Mouse (Mus musculus): Measurements from ENCODE around the gene Mrps9. TPM values are rescaled to one million over a fixed set of nuclear protein-coding genes. Genes with fewer than 3 reads are reported as not detected.
"Not testable (repeated sequence)": the region's sequence is repeated elsewhere in the genome, so short reads cannot be mapped to it uniquely, and the experiment has no call there.

Mrps9 gene
- total RNA-seq (2021) = 10 to 100 TPM; 43.7 to 45.0 TPM
- long read RNA-seq, transcript Mrps9-201 (11 exons, 1,418 nt) = major isoform, 33 of 40 reads
- long read RNA-seq, partial matches to known transcripts = 0 of 40 reads
- long read RNA-seq, other reads (novel, unspliced or antisense) = 6 of 40 reads

DNA sequence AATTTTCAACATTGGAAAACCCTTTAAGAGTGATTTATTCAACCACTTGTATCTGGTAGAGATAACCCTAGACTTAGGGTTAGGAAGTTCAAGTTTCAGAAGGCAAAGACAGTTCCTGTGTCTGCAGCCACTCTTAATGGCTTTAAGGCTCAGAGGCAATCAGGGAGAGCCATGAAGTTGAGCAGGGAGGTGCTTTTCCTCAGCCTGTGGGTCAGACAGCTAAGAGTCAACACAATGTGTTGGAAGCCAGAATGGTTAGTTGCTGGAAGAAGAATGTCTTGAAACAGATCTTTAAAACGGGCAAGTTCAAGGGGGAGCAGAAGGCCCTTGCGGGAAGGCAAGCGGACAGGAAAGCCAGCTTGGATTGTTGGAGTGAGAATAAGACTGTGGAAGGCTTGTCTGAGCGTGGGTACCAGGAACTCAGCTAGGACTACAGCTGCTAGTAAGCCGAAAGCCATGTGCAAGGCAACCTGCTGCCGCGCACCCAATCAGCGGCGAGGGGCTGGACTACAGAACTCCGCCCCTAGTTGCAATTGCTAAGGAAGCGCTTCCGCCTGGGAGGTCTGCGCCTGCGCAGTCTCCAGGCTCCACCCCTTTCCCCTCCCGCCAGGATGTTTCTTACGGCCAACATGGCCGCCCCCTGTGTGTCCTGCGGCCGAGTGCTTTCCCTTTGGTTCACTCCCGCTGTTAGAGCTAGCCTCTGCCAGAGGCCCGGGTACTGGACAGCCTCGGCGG, at the start of gene Mrps9:
TSS of gene Mrps9 (plus strand) at position 571 of the 735 bp plus-strand sequence.
- peak; percentile 97 to 98 for DNase-seq (ENCODE audit: low spot score in 2 of 2)

DNA sequence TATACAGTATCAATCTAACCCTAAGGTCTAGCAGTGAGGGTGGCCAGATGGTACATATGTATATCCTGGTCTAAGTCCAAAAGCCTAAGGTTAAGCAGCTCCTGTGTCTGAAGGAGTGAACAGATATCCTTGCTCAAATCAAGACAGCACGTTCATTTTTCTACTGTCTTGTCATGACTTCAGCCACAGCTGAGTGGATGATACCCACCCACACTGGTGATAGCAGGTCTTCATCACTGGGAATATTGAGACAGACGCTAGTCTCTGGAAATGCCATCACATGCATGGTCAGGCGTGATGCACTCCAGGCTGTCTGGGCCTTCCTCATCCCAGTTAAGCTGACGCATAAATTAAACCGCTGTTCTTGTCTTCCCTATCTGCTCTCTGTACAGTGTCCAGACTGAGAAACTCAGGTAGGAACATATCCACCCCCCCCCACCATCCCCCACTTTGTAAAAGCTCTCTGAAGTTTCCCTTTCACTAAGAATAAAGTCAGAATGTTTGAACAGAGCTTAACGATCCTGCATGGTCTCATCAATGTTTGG, 37.7 kb upstream of the Mrps9 start:
- no peak for DNase-seq (ENCODE audit: low spot score in 2 of 2)

DNA sequence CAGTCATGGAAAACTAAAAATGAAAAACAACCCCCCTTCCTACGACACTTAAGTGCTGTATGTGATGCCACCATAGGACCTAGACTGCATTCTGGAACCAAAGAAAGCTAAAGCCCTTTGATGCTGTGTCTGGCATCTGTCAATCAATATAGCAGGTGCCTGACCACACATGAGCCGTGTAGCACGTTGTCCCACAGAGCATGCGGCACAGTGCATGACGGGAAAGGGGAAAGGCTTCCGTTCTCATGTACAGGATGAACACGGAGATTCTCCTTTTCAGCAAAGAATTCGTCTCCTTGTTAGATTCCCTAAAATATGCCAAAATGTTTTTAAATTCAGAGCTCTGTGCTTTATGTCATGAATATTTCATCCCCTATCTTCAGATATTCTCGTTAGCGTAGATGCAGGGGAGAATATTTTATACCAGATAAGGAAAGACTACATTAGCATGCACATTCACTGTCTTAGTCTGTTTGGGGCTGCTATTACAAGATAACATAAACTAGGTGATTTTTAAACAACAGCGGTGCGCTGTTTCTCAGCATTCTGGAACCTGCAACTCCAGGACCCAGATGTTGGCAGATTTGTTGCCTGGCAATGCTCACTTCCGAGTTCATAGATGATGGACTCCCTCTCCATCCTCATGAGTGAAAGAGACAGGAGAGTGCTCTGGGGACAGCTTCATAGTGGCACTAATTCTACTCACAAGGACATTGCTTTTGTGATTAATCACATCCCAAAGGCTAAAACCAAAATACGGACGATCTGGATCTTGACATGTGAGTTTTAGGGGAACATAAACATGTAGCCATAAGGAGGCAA, 36.0 kb upstream of the Mrps9 start:
- DNase-seq (ENCODE audit: low spot score in 2 of 2) = peak in 1 of 2 experiments; percentile 6

DNA sequence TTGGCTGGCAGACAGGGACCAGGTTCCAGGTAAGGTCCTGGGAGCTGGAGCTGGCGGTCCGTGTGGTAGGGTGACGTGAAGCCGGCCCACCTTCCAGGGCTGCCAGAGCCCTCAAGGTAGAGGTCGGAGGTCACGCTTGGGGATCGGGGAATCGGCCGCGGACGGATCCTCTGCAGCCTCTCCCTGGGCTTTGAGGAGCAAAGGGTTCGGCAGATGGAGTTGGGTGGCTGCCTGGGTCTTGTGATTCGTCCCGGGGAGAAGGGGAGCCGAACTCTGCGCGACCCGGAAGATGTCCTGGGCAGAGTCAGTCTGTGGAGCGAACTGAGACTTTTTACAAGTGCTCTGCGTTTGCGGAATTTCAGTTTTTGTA, 350 bp downstream of the Mrps9 start:
- no peak for DNase-seq (ENCODE audit: low spot score in 2 of 2)

DNA sequence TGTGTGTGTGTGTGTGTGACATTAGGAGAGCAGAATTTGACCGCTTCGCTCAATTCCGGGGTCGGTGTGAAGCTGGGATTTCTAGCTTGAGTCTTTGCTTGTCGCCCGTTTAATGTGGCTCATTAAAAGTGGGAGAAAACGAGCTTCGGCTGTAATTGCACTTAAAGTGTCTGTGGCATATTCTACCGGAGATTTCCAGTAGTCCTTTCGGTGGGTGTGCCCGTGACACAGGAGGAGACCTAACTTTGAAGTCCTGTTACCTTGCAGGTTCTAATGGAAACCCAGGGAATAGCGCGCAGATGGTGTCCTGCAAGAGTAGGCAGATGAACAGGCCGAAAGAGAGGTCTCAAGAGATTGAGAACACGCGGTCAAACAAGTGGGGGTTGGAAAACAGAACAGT, 777 bp downstream of the Mrps9 start:
- no peak for DNase-seq (ENCODE audit: low spot score in 2 of 2)

DNA sequence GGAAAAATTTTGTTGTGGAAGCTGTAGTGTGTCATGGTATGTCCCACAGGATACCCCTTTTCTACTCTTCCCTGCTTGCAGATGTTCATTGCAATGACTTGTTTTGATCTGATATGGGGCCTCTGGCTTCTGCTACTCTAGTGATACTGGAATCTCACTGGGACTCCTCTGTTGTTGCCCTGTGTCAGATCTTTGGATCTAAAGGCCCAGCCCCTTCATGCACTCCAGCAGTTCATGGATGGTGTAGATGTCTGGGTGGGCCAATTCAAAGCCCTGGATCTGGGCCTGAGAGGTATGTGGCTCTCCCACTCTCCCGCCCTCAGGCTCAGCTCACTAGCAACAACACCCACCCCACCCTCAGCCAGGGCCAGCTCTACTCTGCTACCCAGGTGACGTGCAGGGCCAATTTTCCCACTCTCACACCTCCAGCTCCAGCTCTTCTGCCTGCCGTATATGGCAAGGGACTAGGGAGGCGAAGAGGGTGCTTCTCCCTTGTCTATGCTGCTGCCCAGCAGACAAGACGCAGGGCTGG, 13.8 kb downstream of the Mrps9 start:
- no peak for DNase-seq (ENCODE audit: low spot score in 2 of 2)

DNA sequence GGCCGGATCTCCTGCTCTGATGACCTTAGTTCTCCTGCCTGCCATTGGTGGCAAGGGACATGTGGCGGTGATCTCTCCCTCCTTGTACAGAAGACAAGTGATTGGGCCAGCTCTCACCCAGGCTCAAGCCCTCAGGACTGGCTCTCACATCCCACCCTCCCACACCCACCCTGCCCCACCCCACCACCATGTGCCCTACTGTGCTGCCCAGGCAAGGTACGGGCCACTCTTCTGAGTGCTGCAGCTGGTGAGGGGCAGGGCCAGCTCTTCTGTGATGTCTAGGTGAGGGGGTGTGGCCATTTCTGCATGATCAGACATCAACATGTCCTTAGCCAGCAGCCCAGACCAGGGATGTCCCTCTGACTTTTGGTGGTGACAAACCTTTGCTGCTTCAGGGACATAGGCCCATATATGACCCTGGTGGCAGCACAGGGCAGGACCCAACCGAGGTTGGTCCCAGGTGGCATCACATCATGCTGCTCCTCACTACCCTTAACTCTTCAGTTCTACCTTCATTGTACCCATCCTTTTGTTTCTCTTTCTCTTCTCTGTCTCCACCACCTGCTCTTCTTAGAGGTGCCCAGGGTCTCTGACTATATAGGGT, 14.4 kb downstream of the Mrps9 start:
- no peak for DNase-seq (ENCODE audit: low spot score in 2 of 2)

DNA sequence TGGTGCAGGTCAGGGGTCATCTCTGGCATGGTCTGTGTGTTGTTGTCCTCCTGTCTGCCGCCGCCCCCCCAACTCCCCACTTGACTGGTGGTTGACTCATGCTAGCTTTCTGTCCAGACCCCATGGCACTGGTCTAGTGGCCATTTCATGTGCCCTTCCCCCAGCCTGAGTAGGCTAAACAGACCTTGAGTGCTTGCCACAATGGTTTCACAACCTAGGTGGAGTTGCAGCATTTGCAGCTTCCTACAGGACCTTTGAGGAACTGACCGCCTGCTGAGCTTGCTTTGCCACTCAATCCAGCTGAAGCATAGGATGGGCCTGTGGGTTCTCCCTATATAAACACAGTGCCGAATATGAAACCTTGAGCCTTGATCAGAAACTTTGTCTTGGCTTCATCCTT, 15.0 kb downstream of the Mrps9 start:
- DNase-seq (ENCODE audit: low spot score in 2 of 2) = no peak

DNA sequence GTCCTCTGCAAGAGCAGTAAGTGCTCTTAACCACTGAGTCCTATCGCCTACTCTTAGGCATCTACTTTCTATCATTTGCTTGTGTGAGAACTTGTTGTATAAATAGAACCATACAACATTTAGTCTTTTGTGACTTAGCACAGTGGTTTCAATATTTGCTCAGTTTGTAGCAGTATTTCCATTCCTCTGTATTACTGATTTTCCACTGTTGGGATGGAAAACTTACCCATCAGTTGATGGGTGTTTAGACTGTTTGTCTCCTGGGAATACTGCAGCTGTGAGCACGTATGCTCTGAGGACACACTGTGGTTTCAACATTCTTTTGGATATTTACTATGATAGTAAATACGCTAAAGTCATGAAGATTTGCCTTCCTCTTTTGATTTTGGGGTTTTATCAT, 16.2 kb downstream of the Mrps9 start:
- no peak for DNase-seq (ENCODE audit: low spot score in 2 of 2)

DNA sequence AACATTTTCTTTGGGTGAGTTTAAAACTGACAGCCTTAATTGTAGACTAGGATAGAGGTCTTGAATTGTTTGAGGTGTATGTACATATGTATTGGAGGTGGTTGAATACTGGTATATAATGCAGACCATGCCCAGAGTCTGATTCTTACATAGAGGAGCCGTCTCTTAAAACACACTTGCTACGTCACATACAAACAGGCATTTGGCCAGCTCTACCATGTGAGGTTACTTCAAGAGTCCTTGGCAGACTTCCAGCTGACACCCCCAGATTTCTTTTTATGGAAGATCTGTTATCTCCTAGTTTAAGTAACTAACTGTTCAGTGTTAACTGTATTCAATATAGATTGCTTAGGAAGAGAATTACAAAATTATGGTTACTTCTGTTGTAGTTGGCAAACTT, 23.1 kb downstream of the Mrps9 start:
- DNase-seq (ENCODE audit: low spot score in 2 of 2) = peak in 1 of 2 experiments; percentile 46

DNA sequence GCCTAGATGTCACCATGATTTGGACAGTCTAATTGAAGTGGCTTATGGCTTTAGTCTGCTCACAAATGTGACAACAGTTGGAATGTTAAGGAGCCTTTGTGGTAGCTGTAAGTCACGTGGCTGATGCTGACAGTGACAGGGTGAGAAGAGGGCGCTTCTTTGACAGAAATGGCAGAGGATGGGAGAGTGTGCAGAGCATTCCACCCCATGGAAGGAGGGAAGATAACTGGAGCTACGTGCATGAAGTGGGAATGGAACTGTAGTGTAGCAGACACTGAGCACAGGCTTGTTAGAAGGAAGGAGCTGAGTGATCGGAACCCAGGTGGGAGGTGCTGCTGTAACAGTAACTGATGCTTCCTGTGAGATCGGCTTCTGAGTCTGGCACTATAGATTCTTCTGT, 24.2 kb downstream of the Mrps9 start:
- no peak for DNase-seq (ENCODE audit: low spot score in 2 of 2)

DNA sequence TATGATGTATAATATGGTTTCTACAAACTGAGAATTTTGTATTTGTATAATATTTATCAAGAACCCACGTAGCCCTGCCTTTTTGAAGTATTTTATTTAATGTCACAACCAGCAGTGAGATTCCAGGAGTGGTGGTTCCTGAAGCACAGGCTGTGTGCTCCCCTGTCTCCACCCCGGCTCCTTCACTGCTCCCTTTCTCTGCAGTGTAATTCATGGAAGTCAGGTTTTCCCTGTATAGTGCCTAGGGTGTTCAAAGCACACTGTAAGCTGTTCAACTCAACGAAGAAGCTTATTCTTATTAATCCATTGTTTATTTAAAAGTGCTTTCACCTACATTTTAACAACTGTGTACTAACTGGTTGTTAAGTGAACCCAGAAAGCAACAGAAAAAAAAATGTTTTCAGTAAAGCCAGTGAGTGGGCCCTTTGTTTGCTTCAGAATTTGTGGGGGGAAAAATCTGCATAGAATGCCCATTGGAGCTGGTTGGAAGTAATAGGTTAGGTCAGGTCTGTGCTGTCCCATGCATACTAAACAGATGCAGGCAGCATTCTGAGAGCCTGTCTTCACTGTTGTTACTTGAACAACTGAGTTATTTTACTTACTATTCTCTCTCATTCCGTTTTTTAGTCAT, 25.5 kb downstream of the Mrps9 start:
- DNase-seq (ENCODE audit: low spot score in 2 of 2) = no peak

DNA sequence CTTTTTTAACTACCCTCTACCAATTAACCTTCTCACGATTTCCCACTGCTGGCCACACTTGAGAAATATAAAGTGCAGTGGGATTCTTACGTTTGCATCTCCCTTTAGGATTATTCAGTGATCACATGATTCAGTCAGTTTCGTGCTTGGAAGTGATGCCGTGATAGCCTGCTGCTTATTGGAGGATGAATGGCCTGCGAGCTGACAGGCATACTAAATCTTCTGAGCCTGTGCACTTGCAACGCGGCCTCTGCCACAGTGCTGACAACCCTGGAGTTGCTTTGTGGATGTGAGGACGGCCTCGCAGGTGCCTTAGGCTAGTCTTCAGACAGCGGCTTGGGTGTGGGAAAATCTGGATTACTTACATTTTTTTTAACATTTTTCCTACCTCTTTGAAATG, 26.2 kb downstream of the Mrps9 start:
- no peak for DNase-seq (ENCODE audit: low spot score in 2 of 2)

DNA sequence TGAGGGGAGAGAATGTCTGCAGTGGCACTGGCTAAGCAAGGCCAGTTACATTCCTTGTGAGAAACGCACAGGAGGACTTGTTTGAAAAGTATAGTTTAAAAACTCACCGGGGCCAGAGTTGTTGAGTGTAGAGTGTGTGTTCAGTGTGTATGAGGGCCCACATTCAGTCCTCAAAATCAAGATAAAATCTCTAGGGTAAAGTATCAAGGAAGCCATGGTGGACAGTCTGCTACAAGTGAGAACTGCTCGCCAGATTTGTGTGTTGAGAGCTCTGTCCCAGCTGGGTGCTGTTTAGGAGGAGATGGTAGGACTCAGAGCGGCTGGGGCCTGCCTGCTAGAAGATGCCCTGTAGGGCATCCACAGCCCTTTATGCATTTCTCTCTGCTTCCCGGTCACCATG, 27.8 kb downstream of the Mrps9 start:
- DNase-seq (ENCODE audit: low spot score in 2 of 2) = no peak

DNA sequence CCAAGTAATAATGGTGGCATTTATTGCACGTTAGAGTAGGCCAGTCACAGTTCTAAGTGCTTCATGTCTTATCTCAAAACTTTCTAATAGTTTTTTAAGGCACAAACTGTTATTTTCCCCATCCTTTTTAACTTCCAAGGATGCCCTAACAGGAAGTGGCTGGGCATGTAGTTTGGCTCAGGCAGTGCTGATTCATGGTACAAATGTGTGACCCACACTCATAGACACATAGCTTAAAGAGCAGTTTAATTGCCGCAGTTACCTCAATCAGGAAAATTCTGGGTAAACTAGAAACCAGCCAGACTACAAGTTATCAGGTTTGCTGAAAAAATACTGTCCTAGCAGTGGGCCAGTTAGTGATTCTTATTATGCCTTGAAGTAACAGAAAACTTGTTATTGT, 31.2 kb downstream of the Mrps9 start:
- DNase-seq (ENCODE audit: low spot score in 2 of 2) = no peak

DNA sequence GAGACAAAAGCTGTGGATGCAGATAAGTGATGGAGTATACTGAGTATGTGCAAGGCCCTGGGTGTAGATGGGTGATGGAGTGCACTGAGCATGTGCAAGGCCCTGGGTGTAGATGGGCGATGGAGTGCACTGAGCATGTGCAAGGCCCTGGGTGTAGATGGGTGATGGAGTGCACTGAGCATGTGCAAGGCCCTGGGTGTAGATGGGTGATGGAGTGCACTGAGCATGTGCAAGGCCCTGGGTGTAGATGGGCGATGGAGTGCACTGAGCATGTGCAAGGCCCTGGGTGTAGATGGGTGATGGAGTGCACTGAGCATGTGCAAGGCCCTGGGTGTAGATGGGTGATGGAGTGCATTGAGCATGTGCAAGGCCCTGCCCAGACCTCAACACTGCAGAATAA, 32.4 kb downstream of the Mrps9 start:
- DNase-seq (ENCODE audit: low spot score in 2 of 2) = not testable (repeated sequence)

DNA sequence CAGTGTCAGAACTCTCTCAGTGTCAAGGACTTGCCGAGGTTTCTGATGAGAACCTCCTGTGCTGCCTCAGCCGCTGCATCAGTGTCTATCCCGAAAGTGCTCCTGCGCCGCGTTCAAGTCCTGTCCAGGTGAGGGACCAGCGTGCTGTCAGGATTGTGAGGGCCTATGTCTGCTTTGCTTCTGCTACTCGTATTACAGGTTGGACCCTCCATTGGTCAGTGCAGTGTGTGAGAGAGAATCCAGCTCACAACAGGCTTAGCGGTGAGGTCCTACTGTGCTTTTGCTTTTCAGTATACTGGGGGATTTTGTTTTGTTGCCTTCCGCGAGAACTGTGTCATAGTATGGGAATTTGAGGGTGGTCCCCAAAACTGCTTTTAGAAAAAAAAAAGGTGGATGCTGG, 36.8 kb downstream of the Mrps9 start:
- DNase-seq (ENCODE audit: low spot score in 2 of 2) = no peak

DNA sequence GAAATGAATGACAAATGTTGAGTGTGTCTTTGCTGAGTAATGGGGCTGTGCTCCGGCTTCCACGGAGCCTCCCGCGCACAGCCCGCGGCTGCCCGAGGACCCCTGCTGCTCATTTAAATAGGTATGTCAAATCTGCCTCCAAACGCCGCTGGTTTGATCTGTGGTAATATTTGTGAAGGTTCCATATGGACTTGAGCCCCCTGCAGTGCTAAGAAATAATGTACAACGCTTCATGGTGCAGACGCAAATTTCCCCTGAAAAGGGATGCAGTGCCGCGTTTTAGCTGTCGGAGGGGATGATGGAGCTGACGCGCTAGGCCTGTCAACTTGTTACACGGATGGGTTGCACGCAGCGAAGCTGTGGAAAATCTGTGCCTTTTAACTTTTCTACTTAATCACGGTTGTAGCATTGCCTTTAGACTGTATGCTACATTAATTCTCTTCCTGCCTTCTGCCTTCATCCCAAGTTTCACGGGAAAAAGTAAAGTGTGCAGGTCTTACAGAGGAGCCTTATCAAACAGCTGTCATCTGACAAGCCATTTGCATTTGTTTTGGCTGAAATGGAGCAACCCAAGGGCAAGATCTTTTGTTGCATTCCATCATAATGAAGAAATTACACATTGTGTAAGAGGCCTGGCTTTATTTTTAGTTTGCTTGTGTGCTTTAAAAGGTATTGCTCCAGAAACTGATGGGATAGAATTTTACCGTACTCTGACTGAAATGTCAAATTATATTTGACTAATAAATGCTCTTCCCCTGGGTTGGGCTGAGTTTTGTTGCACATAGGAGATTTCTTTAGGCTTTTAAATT, 37.7 kb downstream of the Mrps9 start:
- no peak for DNase-seq (ENCODE audit: low spot score in 2 of 2)

DNA sequence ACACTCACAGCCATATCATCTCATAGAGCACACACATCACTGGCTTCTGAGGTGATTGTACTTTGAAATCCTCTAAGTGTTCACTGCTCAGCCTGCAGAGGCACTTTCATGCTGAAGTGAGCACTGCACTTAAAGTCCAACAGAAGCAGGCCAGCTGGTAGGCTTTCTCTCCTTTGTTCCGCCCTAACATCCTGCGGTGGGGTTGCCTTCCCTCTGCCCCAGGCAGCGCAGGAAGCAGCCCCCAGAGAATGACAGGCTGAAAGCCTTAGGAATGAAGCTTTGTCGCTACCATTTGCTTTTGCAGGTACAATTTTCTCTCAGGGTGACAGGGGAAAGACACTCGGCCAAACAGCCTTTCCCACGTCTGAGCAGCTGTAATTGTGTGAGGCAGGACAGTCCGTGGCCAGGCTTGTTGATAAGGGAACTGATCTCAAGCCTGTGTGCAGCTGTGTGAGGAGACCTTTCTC, 38.4 kb downstream of the Mrps9 start:
- no peak for DNase-seq (ENCODE audit: low spot score in 2 of 2)

DNA sequence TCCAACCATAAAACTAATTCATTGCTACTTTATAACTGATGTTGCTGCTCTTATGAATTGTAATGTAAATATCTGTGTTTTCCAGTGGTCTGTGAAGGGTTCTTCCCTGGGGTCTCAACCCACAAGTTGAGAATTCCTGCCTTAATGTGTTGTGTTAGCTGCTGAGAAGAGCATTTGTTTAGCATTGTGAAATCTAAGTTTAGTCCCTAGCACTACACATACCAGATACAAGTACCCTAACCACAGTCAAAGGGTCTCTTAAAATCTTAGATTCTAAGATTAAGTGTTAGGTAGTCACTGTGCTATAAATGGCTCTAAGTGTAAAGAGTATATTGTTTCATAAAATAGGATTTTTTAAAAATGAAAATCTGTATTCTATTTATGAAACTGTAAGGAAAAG, 43.7 kb downstream of the Mrps9 start:
- DNase-seq (ENCODE audit: low spot score in 2 of 2) = no peak

Data from layer of hippocampus, adult 18-20 months (tissue).